In the genomic region with DNA sequence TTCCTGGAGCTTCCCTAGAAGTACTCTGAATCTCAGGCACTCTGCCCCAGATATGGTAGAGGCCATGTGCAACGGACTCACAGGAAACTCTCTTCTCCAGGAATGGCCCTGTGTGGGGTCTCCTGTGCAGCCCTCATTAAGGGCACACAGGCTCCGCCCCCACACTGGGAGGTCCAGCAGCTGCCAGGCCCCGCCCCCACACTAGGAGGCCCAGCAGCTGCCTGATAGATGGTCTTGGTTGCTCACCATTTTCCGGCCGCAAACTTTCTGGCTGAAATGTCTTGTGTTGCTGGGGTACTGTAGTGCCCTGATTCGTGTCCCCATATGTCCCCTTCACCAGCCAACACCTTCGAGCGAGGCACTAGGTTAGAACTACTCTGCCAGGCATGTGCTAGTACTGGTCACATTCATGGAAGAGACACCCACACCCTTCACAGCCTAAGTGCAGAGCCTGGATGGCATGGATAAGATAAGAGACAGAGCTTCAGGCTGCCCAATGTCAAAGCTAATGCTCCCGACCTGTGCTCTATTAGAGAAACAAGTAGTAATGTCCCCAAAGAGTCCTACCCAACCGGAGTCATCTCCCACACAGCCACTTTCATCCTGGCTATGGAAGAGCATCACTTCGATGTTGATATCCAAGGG, we compare ENCODE assay signal across 17 mouse cellular contexts. TPM values are rescaled to one million over a fixed set of nuclear protein-coding genes. Genes with fewer than 3 reads are reported as not detected.
DNase-seq lines count a peak whose midpoint lies in the region; ATAC-seq and TF ChIP-seq lines count a peak whose summit lies in the region.
"Had no signal": no experiment of that assay in that cellular context is flagged by ENCODE, and none has a peak within 500 bp of the region (broad histone marks: within the 10 kb centered on the region; RNA-seq: fewer than 3 reads in every experiment).

No protein-coding gene starts in this region.

- DNase-seq in embryo, embryonic 10.5 days (ENCODE audit: low spot score), result peak; percentile 9
- no peak for DNase-seq in embryo, embryonic 10 days (ENCODE audit: low spot score)
- DNase-seq in lung, embryonic 14.5 days, result peak; percentile 37
- no peak for DNase-seq in lung, adult 2 months
- DNase-seq in liver, embryonic 13.5 days, result peak; percentile 22
- peak; percentile 61 for DNase-seq in testis, postnatal 14 days (ENCODE audit: low spot score)
- DNase-seq in cerebellum, postnatal 4 days (ENCODE audit: low spot score in 2 of 2), result no peak
- DNase-seq in spleen, adult 18-20 months, result no peak
- DNase-seq: cerebellum, adult 2 months; heart, postnatal 4 days; midbrain, embryonic 14.5 days; right cerebral cortex, postnatal 14 days had no signal

- H3K27me3 ChIP-seq in lung, embryonic 14.5 days (ENCODE audit: insufficient read depth, low read length), result no peaks in the 10 kb centered on the region
- H3K27me3 ChIP-seq in liver, embryonic 13.5 days, result no peaks in the 10 kb centered on the region
- H3K27me3 ChIP-seq: CH12.LX; limb, embryonic 13.5 days; Patski had no signal

- no peaks in the 10 kb centered on the region for H3K36me3 ChIP-seq in lung, embryonic 14.5 days (ENCODE audit: insufficient read depth)
- H3K36me3 ChIP-seq in liver, embryonic 13.5 days, result no peaks in the 10 kb centered on the region

- TF ChIP-seq CTCF in lung, embryonic 14.5 days (IDR thresholded peaks at IDR 0.05; ENCODE audit: low read depth), result no peak
- no peak for TF ChIP-seq CTCF in lung, adult 2 months (IDR thresholded peaks at IDR 0.05; ENCODE audit: insufficient read depth, low read length)

- TF ChIP-seq POLR2A in lung, adult 2 months (IDR thresholded peaks at IDR 0.05; ENCODE audit: borderline replicate concordance, extremely low read depth, low read depth, low read length), result no peak

- H3K9me3 ChIP-seq in lung, embryonic 14.5 days (ENCODE audit: low read depth, low read length), result no peaks in the 10 kb centered on the region
- no peaks in the 10 kb centered on the region for H3K9me3 ChIP-seq in liver, embryonic 13.5 days (replicated peaks)
- H3K9me3 ChIP-seq: limb, embryonic 13.5 days had no signal

- no peak overlapping the region for H3K4me2 ChIP-seq in lung, embryonic 14.5 days
- no peak overlapping the region for H3K4me2 ChIP-seq in liver, embryonic 13.5 days
- H3K4me2 ChIP-seq: limb, embryonic 13.5 days had no signal

- no peak overlapping the region for H3K4me3 ChIP-seq in lung, embryonic 14.5 days (ENCODE audit: low read depth, low read length)
- H3K4me3 ChIP-seq in lung, adult 2 months (replicated peaks; ENCODE audit: extremely low read depth, low read depth, low read length), result no peak overlapping the region
- H3K4me3 ChIP-seq in liver, embryonic 13.5 days (replicated peaks), result no peak overlapping the region
- H3K4me3 ChIP-seq: limb, embryonic 13.5 days had no signal

- no peaks in the 10 kb centered on the region for H3K4me1 ChIP-seq in lung, embryonic 14.5 days (ENCODE audit: insufficient read depth)
- H3K4me1 ChIP-seq in lung, adult 2 months (ENCODE audit: control insufficient read depth, insufficient read depth, low read length), result no peaks in the 10 kb centered on the region
- H3K4me1 ChIP-seq in liver, embryonic 13.5 days (replicated peaks), result peaks cover 13% of the 10 kb centered on the region
- H3K4me1 ChIP-seq: limb, embryonic 13.5 days had no signal

- no peak for ATAC-seq in lung, embryonic 14.5 days (ENCODE audit: insufficient read depth)
- ATAC-seq in liver, embryonic 13.5 days (ENCODE audit: low read depth), result peak; percentile 88
- ATAC-seq: forebrain, embryonic 14.5 days; Patski had no signal

- no peak overlapping the region for H3K9ac ChIP-seq in lung, embryonic 14.5 days
- no peak overlapping the region for H3K9ac ChIP-seq in liver, embryonic 13.5 days
- H3K9ac ChIP-seq: limb, embryonic 13.5 days had no signal

- WGBS in lung, embryonic 14.5 days, result 75% methylated on average over 11 of the region's 11 CpGs
- WGBS in lung, adult 2 months, result 80% methylated on average over 11 of the region's 11 CpGs
- WGBS in liver, embryonic 13.5 days (ENCODE audit: insufficient replicate concordance), result 48% methylated on average over 11 of the region's 11 CpGs

- no peak overlapping the region for H3K27ac ChIP-seq in lung, embryonic 14.5 days (ENCODE audit: low read depth)
- no peak overlapping the region for H3K27ac ChIP-seq in liver, embryonic 13.5 days
- H3K27ac ChIP-seq: limb, embryonic 13.5 days; macrophage had no signal

RNA-seq across cellular contexts. Expression of gene Dmc1, which starts 15.0 kb away (rescaled TPM):
- polyA plus RNA-seq in lung, embryonic 14.5 days (2014; fragmentation: Nextera tagmentation; extraction: Ambion mirVana), result 2.9 and 3.4 TPM in 2 replicates
- 0.10 and 0.12 TPM in 2 replicates for polyA plus RNA-seq in lung, adult 2 months (2012; rRNA removed)
- 0.22 and 0.40 TPM in 2 replicates for polyA plus RNA-seq in liver, embryonic 13.5 days (2015; fragmentation: Nextera tagmentation; extraction: Ambion mirVana)
- polyA plus RNA-seq: macrophage had no signal

RNA-seq across cellular contexts. Expression of gene Fam227a, which starts 38.9 kb away (rescaled TPM):
- polyA plus RNA-seq in lung, embryonic 14.5 days (2014; fragmentation: Nextera tagmentation; extraction: Ambion mirVana), result 1.4 and 1.5 TPM in 2 replicates
- polyA plus RNA-seq in lung, adult 2 months (2012; rRNA removed), result 2.1 and 4.2 TPM in 2 replicates
- 0.12 and 0.39 TPM in 2 replicates for polyA plus RNA-seq in liver, embryonic 13.5 days (2015; fragmentation: Nextera tagmentation; extraction: Ambion mirVana)

RNA-seq across cellular contexts. Expression of gene Cby1, which starts 39.1 kb away (rescaled TPM):
- 51.2 and 52.8 TPM in 2 replicates for polyA plus RNA-seq in lung, embryonic 14.5 days (2014; fragmentation: Nextera tagmentation; extraction: Ambion mirVana)
- polyA plus RNA-seq in lung, adult 2 months (2012; rRNA removed), result 10.2 and 18.2 TPM in 2 replicates
- 18.6 and 19.3 TPM in 2 replicates for polyA plus RNA-seq in liver, embryonic 13.5 days (2015; fragmentation: Nextera tagmentation; extraction: Ambion mirVana)

RNA-seq across cellular contexts. Expression of gene Tomm22, which starts 50.8 kb away (rescaled TPM):
- polyA plus RNA-seq in lung, embryonic 14.5 days (2014; fragmentation: Nextera tagmentation; extraction: Ambion mirVana), result 244 and 245 TPM in 2 replicates
- 21.3 and 31.9 TPM in 2 replicates for polyA plus RNA-seq in lung, adult 2 months (2012; rRNA removed)
- polyA plus RNA-seq in liver, embryonic 13.5 days (2015; fragmentation: Nextera tagmentation; extraction: Ambion mirVana), result 199 and 225 TPM in 2 replicates

Comparison
In these comparisons a context has a peak if more than half of its experiments do, and no peak if none do; other contexts are left out.
1. DNase-seq: peak in embryo, embryonic 10.5 days (single experiment), lung, embryonic 14.5 days (single experiment), liver, embryonic 13.5 days (single experiment) and testis, postnatal 14 days (single experiment); none in embryo, embryonic 10 days (single experiment), lung, adult 2 months (single experiment), cerebellum, postnatal 4 days (0 of 2) and spleen, adult 18-20 months (0 of 2).